Mouse (Mus musculus): ENCODE measurements around the gene Myo16.

Gene Myo16

DNA sequence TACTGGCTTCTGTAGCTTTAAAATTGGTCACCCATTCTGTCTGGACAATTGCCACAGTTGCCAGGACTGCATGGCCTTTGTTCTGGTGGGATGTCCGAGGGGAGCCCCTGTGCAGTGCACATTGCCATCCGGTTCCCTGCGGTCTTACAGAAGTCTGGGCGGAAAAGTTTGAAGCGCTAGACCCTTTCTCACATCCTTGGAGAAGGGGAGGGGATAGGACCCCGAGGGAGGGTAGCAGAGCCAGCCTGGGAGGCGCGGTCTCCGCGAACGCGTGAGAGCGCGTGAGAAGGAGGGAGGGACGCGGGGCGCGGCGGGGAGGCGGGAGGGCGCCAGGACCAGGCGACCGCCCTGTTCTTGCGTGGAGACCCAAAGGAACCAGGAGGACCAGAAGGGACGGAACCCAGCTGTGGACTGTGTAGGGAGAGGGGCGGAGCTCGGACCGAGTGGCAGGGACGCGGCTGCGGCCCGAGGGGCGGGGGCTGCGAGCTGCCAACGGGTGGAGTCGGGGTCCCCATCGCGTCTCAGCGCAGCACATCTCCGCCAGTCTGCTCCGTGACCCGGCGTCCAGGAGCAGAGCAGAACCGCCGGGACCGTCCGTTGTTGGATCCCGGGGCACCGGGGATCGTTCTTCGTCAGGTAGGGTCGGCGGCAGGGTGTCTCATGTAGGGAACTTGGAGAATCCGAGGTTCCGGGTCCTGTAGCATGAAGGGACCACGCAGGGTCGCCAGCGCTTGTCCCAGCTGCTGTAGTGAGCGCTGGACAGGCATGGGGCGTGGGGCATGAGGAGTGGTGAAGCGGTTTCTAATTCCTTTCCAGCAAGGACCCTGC is at the start of gene Myo16:
Gene Myo16, plus strand, starts transcription at position 301 of the 828 bp plus-strand sequence.
- no peak for TF ChIP-seq GATA4 (IDR thresholded peaks at IDR 0.05; ENCODE audit: insufficient replicate concordance, low read length)

DNA sequence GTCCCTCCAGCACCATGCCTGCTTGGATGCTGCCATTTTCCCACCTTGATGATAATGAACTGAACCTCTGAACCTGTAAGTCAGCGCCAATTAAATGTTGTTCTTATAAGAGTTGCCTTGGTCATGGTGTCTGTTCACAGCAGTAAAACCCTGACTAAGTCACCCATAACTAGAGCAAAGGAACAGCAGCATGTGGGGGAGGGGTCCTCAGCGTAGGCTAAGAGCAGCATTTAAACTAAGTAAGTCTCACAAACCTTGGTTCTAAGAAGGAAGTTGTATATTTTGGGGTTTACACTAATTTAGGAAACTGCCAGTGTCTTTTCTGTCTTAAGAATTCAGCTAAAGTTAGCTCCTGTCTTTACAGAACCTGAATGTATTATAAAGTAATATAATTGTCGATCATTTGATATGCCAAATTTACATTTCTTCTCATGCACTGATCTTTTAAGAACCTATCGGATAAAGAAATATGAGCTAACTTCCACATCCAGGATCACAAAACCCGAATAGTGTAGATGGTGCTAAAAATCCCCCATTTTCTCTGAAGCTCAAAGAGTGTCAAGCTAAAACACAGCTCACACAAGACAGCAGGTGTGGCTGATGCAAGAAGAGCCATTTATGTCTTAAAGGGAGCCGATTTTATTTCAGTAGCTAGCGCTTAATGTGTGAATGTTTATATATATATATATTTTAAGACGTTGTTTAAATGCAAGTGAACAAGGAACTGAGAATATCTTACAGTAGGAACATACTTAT is 45.0 kb upstream of the Myo16 start:
- no peak for TF ChIP-seq GATA4 (IDR thresholded peaks at IDR 0.05; ENCODE audit: insufficient replicate concordance, low read length)

DNA sequence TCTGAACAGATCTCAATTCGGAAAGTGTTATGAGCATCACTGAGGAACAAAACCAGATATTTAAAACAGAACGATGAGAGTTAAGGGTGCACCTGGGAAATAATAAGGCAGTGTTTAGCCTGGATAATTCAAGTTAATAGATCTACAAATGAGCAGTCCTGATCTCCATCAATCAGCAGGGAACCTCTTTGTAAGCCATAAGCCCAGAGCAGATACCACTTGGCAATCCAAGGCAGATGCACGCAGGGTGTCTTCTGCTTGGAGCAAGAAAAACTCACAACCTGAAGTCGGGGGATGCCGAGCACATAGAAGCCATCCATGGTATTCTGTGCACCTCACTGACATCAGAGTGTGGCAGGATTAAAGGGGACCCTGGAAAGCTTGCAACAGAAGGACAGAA is 31.0 kb upstream of the Myo16 start:
- TF ChIP-seq GATA4 (IDR thresholded peaks at IDR 0.05; ENCODE audit: insufficient replicate concordance, low read length): no peak

DNA sequence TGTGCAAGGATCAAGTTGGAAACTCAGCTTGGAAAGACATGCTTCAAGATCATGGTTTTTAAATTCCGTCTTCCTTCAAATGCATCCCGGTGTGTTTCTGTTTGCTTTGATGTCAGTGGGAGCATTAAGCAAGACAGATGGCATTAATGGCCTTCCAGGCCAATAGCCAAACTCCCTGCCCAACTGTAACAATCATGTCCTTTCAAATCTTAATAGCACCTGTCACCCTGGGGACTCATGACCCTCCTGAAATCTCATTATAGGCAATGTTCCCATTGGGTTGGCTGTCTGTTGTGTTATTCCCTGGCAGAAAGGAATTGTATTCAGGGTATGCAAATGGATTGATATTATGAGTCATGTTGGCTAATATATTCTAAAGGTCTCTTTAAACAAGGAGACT is 30.3 kb upstream of the Myo16 start:
- no peak for TF ChIP-seq GATA4 (IDR thresholded peaks at IDR 0.05; ENCODE audit: insufficient replicate concordance, low read length)

DNA sequence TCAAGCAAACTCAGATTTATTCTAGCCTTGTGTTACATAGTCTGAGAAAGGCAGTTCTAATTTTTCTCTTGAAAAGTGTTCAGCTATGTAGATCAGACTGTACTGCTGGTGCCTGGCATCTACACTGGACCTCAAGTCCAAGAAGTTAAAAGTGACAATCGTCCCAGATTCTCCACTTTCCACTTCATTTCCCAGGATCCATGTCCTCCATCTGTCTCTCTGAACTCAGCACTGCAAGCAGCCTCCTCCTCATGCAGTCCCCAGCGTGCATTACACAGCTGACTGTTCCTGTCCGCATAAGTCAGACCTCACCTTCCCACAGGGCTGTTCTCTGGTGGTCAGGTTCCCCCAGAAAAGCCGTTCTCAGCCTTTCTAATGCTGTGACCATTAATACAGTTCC is 28.0 kb upstream of the Myo16 start:
- TF ChIP-seq GATA4 (IDR thresholded peaks at IDR 0.05; ENCODE audit: insufficient replicate concordance, low read length): no peak

DNA sequence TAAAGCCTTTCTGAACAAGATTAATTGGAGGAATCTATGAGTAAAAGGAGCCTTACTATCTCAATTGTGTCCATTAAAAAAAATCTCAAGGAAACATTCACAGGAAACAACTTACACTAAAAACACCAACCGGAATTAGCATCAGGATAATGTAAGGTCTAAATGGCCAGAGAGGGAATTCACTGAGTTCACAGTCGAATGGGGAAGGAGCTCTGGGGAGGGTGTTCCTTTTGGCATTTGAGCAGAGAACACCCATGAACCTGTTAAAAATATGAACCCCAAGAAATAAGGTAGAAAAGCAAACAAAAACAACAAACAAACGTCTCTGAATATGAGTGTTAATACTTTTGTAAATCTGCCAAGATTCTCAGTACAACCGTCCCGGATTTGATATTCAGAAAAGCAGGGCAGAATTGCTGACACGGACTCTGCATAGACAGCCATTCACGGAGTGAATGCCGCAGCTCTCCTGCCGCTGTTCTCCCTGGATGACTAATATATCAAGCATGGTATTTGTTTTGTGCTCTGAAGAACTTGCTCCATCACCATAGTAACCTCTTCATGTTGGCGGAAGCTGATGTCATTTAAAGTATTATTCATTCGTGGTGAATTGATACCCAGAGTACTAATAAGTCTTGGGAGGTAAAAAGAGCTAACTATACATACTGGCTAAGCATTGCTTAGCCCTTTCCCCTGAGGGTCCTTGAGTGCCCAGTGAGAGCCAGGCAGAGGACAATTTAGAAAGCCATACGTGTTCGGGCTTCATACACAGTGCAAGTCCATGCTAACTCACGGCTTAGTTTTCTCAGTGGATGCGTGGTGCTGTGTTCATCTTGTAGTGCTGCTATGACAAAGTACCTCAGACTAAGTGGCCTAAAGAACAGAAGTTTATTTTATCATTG is 22.9 kb upstream of the Myo16 start:
- TF ChIP-seq GATA4 (IDR thresholded peaks at IDR 0.05; ENCODE audit: insufficient replicate concordance, low read length): no peak

DNA sequence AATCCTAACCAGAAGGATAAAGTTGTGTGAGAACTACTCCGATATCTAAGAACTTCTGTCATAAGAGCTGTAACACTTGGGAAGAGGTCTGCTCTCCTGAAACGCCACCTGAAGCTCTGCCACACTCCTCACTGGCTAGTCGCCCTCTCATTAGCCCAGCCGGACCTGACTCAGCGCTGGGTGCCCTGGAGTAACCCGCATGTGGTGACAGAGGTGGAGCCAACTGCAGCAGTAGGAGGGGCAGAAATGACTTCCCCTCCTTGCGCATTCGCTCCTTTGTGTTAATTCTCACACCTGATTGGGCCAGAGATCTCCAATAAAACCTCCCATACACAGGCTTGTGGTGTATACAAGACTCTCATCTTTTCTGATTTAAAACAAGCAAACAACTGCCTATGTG is 14.2 kb upstream of the Myo16 start:
- TF ChIP-seq GATA4 (IDR thresholded peaks at IDR 0.05; ENCODE audit: insufficient replicate concordance, low read length): no peak

DNA sequence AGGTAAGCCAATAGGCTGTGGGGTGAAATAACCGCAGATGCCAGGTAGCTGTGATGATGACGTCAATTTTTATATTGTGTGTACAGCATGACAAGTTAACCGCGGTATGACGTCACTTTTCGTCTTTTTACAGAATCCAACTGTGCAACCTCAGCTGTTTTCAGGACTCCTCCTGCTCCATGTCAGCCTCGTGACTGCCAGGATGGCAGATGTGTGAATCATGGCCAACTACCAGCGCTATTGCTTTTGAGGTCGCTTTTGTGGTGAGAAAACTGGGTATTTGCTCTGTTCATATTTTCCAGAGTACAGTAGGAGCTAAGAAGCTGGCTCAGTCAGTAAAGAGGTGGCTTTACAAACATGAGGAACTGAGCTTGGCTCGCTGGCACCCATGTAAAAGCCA is 9.8 kb upstream of the Myo16 start:
- no peak for TF ChIP-seq GATA4 (IDR thresholded peaks at IDR 0.05; ENCODE audit: insufficient replicate concordance, low read length)

DNA sequence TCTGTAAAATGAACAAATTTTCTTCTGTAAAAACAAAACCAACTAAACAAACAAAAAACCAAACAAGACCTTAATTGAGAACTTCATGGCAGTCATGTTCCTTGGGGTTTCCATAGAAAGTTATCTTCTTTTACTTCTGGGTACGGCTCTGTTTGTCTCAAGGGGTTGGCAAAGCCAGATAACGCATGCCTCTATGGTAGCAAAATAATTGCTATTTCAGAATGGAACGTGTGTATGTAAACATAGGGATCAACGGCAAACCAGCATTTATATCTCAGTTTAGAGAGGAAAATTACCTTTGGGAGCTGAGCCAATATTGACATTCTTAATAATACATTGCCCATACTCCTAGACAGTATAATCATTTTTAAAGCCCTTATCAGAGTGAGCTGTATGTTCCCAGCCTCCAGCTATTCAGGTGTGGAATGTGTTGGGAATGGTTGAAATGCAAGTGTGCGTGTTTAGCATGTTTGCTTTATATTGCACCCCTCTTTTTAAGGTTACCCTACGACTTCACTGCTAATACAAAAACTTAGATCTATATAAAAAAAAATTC is 1.9 kb upstream of the Myo16 start:
- TF ChIP-seq GATA4 (IDR thresholded peaks at IDR 0.05; ENCODE audit: insufficient replicate concordance, low read length): no peak

DNA sequence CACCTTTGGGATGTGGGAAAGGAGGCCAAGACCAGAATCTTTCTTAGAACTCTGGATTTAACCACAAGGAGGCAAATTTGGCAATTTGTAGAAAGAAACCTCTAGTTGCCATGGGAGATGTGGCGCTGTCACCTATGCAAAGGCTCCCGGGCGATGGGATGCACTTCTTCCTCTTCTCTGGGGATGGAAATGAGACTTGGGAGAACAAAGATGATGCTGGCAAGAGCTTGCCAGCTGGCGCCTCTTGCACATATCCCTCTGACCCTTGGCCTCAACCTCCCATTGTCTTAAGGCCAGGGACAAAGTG is 681 bp downstream of the Myo16 start:
- TF ChIP-seq GATA4 (IDR thresholded peaks at IDR 0.05; ENCODE audit: insufficient replicate concordance, low read length): no peak

DNA sequence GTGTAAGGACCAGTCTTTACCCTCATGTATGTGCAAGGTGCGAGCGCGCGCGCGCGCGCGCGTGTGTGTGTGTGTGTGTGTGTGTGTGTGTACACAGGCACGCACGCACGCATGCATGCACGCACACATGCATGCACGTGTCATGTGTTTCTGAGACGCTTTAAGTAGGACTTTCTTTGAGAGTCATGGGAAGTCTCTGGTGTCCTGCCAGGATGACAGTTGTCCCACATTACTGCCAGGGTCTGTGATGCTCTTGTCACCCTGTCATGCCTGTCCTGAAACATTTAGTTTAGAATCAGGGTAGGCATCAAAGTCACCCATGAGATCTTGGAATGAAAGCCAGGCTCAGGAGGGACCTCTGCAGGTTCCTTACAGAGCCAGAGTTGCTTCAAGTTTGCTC is 1.4 kb downstream of the Myo16 start:
- TF ChIP-seq GATA4 (IDR thresholded peaks at IDR 0.05; ENCODE audit: insufficient replicate concordance, low read length): no peak

DNA sequence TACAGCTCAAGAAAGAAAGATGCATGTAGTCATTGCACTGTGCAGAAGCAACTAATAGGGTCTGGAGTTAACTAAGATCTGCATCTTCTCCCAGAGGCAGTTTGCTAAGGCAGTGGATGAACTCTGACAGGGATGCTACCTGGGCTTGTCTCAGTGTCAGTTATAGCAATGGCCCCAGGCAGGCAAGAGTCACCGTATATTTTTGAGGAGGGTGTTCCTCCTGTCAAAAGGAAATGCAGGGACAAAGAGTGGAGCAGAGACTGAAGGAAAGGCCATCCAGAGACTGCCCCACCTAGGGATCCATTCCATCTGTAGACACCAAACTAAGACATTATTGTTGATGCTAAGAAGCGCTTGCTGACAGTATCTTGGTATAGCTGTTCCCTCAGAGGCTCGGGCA is 7.4 kb downstream of the Myo16 start:
- TF ChIP-seq GATA4 (IDR thresholded peaks at IDR 0.05; ENCODE audit: insufficient replicate concordance, low read length): no peak

DNA sequence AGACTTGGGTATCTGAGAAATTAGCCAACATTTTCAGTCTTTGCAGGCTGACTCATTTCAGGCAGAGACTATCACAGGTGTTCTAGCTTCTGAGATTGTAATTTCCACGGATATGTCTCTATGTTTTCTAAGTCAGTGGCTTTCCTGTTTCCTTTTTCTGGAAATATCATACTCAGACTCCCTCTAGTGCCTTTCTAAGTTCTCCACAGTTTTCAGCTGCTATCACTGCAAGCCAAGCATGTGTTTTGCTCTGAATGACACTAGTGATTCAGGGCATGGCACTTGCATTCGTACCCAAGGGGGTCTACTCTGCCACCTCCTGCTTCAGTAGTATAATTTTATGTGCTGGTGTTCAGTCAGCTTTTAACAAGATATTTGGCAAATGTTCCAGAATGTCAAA is 11.2 kb downstream of the Myo16 start:
- no peak for TF ChIP-seq GATA4 (IDR thresholded peaks at IDR 0.05; ENCODE audit: insufficient replicate concordance, low read length)

DNA sequence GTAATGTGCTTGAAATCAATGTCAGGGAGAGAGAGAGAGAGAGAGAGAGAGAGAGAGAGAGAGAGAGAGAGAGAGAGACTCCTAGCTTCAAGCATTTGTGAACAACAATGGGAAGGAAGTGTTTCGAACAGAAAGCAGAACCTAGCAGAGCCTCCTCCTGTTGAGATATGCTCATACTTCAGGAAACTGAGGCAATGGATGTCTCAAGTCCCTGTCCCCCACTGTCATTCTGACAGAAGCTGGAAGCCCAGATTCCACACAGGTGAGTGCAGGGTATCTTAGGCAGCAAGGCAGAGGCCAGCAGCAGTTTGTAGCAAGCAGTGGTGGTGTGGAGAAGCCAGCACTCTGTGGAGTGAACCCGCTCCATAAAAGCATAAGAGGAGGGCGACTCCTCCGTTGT is 14.6 kb downstream of the Myo16 start:
- no peak for TF ChIP-seq GATA4 (IDR thresholded peaks at IDR 0.05; ENCODE audit: insufficient replicate concordance, low read length)

DNA sequence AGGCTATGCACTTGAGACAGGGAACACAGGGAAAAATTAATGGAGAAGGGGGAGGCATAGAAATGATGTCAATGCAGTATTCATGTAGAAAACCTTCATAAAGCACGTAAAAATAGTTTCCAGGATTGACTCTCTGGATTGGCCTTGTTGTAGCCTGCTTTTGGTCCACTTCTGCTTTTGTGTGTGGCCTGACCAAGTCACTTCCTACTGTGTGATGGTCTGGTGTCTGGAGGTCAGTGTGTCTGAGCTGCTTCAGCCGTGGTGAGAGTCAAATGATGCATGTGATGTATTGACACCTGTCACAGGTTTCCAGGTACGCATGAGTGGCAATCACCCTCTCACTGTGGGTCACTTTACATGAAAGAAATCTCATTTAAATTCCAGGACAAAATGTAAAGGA is 16.2 kb downstream of the Myo16 start:
- no peak for TF ChIP-seq GATA4 (IDR thresholded peaks at IDR 0.05; ENCODE audit: insufficient replicate concordance, low read length)
